Mouse (Mus musculus) hindbrain, embryonic 15.5 days (tissue): ENCODE results near the gene Evx2. TPM values are rescaled to one million over a fixed set of nuclear protein-coding genes. Genes with fewer than 3 reads are reported as not detected.

Experiments
- ATAC-seq: fragments of 200-750 bp; cut with Nextera tagmentation; 2 replicates; pipeline ENCODE4 v1.8.0; 2017; ENCODE audit warnings: low read depth, moderate number of reproducible peaks, moderate TSS enrichment; ENCODE audit not compliant: low FRiP score
- H3K27ac ChIP-seq: fragments of 300-500 bp; sonication (generic); replicated peaks from 2 replicates; pipeline ENCODE4 v1.5.1; 2015; ENCODE audit warnings: mild to moderate bottlenecking, inconsistent platforms
- H3K27me3 ChIP-seq: fragments of 300-500 bp; sonication (generic); 2 replicates; pipeline ENCODE4 v1.6.1; 2015; ENCODE audit warnings: control low read depth, inconsistent platforms
- H3K36me3 ChIP-seq: fragments of 300-500 bp; sonication (generic); 2 replicates; pipeline ENCODE4 v1.6.1; 2015; ENCODE audit warnings: control low read depth, inconsistent platforms
- H3K4me1 ChIP-seq: fragments of 300-500 bp; sonication (generic); replicated peaks from 2 replicates; pipeline ENCODE4 v1.6.1; 2015; ENCODE audit warnings: control low read depth, inconsistent platforms
- H3K4me2 ChIP-seq: fragments of 300-500 bp; sonication (generic); 2 replicates; pipeline ENCODE4 v1.6.1; 2015; ENCODE audit warnings: moderate library complexity, mild to moderate bottlenecking, inconsistent platforms
- H3K4me3 ChIP-seq: fragments of 300-500 bp; sonication (generic); 2 replicates; pipeline ENCODE4 v1.5.1; 2015; ENCODE audit warnings: mild to moderate bottlenecking, inconsistent platforms
- H3K9ac ChIP-seq: fragments of 300-500 bp; sonication (generic); 2 replicates; pipeline ENCODE4 v1.6.1; 2015; ENCODE audit warnings: inconsistent platforms
- H3K9me3 ChIP-seq: fragments of 300-500 bp; sonication (generic); 2 replicates; pipeline ENCODE4 v1.6.1; 2016; ENCODE audit warnings: control low read depth, inconsistent platforms
- WGBS: fragments of 180-500 bp; shearing (Covaris S2); methylation state at CpG from one replicate; pipeline ENCODE4 v1.1.7; 2015; 5-methylcytosine and 5-hydroxymethylcytosine counted together
- polyA plus RNA-seq: library from polyadenylated mRNA; unstranded; fragments of >200 nt; fragmentation: Nextera tagmentation; extraction: Ambion mirVana; gene quantifications from 2 replicates; pipeline ENCODE4 v1.2.1, GENCODE M21; 2015

Gene Evx2
- polyA plus RNA-seq, 1 experiment from 2014 or later, result 0.87 TPM

DNA sequence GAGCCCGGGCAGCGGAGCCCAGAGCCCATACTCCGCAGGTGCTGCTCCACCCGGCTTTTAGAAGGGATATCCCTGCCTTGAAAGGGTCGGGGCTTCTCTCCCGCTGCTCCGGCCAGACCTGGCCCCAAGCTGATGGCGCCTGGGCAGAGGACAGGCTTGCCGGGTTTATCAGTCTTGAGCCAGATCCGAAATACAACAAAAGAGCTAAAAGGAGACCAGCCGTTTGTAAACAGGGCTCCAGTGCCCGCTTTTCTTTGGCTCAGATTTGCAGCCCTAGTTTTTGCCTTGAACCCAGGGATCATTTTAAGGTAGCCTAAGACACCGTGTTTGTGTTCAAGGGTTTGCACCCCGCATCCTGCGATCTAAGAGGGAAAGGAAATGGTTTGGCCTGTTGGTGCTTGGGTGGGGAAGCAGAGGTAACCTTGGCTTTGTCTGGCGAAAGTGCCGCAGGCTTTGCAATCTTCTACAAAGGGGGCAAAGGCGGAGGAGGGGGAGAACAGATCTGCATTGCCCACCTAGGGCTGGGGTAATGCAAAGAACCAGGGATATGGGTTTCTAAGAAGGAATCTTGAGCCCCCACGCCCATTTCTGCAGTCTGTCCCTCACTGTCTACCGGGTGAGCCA is 33.6 kb upstream of the Evx2 start:
- H3K9me3 ChIP-seq, result no peaks in the 10 kb centered on the region
- no peak overlapping the region for H3K27ac ChIP-seq
- 2% methylated on average over 20 of the region's 20 CpGs for WGBS
- no peak overlapping the region for H3K4me3 ChIP-seq
- H3K36me3 ChIP-seq, result no peaks in the 10 kb centered on the region
- no peak for ATAC-seq
- H3K9ac ChIP-seq, result no peak overlapping the region
- peaks cover 91% of the 10 kb centered on the region for H3K27me3 ChIP-seq
- no peak overlapping the region for H3K4me2 ChIP-seq
- peaks cover 6% of the 10 kb centered on the region for H3K4me1 ChIP-seq

- ATAC-seq, result no peak
- H3K27me3 ChIP-seq, result peaks cover 94% of the 10 kb centered on the region
- no peak overlapping the region for H3K4me3 ChIP-seq
- no peak overlapping the region for H3K9ac ChIP-seq
- no peak overlapping the region for H3K4me2 ChIP-seq
- H3K36me3 ChIP-seq, result no peaks in the 10 kb centered on the region
- no peak overlapping the region for H3K27ac ChIP-seq
- H3K9me3 ChIP-seq, result no peaks in the 10 kb centered on the region
- no peaks in the 10 kb centered on the region for H3K4me1 ChIP-seq
- WGBS, result 4% methylated on average over 35 of the region's 35 CpGs
Measured at GRCm38 (mm10) chr2:74691995-74692807, 32.8 kb upstream of the Evx2 start.

- Histone ChIP-seq H3K4me1 (no peaks in the 10 kb centered on the region), H3K27me3 (peaks cover 95% of the 10 kb centered on the region), H3K9me3 (no peaks in the 10 kb centered on the region), H3K4me2 (peak within 1 kb of the TSS; percentile 17; the same call in 1 of the 2 replicates), H3K9ac (no peak within 1 kb of the TSS), H3K36me3 (no peaks in the 10 kb centered on the region), H3K4me3 (no peak within 1 kb of the TSS), H3K27ac (no peak within 1 kb of the TSS)
- ATAC-seq, result no peak
- WGBS, result under 1% methylated on average over 56 of the region's 56 CpGs
Measured at GRCm38 (mm10) chr2:74691022-74691951, 31.9 kb upstream of the Evx2 start, which contains the start of gene Hoxd10. Gene Hoxd10, plus strand, starts transcription at chr2:74691924.

DNA sequence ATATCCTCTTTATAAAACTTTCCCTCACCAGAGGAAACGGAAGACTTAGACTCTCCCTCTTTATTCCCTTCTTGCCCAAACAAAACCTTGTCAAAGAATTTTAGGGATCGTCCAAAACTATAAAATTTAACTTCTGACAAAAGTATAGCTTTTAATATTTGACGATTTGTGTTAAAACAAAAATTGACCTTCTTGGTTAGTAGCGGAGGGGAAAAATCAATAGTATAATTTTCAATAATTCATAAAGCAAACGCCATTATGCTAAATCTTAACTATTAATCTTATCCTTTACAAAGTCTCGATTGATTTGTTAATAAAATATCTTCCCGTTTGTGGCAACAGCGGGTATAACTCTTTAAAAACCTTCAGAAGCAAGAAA is 31.0 kb upstream of the Evx2 start:
- Histone ChIP-seq H3K4me1 (no peaks in the 10 kb centered on the region), H3K4me3 (no peak overlapping the region), H3K9me3 (no peaks in the 10 kb centered on the region), H3K9ac (no peak overlapping the region), H3K4me2 (no peak overlapping the region), H3K27me3 (peaks cover 93% of the 10 kb centered on the region), H3K36me3 (no peaks in the 10 kb centered on the region), H3K27ac (no peak overlapping the region)
- no peak for ATAC-seq
- WGBS, result 7% methylated on average over 8 of the region's 8 CpGs

GRCm38 (mm10) chr2:74689574-74690337 is 30.4 kb upstream of the Evx2 start:
- Histone ChIP-seq H3K27me3 (peaks cover 93% of the 10 kb centered on the region), H3K4me2 (no peak overlapping the region), H3K4me1 (no peaks in the 10 kb centered on the region), H3K9ac (no peak overlapping the region), H3K27ac (no peak overlapping the region), H3K36me3 (no peaks in the 10 kb centered on the region), H3K9me3 (no peaks in the 10 kb centered on the region), H3K4me3 (no peak overlapping the region)
- WGBS, result under 1% methylated on average over 24 of the region's 24 CpGs
- ATAC-seq, result no peak

DNA sequence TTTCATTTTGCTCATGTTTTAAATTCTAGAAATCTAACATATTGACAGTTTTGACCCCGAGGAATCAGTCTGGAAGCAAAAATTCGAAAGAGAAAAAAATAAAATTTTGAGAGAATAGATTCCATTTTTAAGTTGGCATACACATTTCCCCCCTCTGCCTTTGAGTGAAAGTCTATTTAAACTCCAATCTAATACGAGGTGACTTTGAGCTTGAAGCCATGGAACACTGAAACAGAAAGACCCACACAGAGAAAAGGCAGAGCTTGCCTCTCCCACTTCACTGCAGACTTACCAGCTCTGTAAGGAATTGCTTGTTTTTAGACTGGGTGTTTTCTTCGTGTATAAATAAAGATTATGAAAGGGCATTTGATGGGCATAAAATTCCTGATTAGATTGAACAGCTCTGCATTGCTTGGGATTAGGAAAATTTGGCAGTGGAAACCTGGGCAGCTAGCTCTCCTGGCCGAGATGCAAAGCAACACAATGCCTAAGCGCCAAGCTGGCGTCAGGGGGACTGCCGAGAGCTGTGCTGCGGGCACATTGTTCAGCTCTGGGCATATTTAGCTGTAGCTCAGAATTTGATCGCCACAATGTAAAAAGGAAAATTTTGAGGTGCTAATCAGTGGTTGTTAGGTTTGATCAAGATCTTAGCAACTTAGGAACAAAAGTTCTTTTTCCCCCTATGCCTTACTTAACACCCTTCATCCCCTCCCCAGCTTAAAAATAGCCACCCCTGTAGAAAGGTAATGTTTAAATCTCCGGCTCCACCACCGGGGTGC is 29.6 kb upstream of the Evx2 start:
- Histone ChIP-seq H3K4me3 (no peak overlapping the region), H3K9me3 (no peaks in the 10 kb centered on the region), H3K4me2 (no peak overlapping the region), H3K4me1 (no peaks in the 10 kb centered on the region), H3K27me3 (peaks cover 93% of the 10 kb centered on the region), H3K36me3 (no peaks in the 10 kb centered on the region), H3K9ac (no peak overlapping the region), H3K27ac (no peak overlapping the region)
- ATAC-seq, result no peak
- WGBS, result 4% methylated on average over 12 of the region's 12 CpGs

DNA sequence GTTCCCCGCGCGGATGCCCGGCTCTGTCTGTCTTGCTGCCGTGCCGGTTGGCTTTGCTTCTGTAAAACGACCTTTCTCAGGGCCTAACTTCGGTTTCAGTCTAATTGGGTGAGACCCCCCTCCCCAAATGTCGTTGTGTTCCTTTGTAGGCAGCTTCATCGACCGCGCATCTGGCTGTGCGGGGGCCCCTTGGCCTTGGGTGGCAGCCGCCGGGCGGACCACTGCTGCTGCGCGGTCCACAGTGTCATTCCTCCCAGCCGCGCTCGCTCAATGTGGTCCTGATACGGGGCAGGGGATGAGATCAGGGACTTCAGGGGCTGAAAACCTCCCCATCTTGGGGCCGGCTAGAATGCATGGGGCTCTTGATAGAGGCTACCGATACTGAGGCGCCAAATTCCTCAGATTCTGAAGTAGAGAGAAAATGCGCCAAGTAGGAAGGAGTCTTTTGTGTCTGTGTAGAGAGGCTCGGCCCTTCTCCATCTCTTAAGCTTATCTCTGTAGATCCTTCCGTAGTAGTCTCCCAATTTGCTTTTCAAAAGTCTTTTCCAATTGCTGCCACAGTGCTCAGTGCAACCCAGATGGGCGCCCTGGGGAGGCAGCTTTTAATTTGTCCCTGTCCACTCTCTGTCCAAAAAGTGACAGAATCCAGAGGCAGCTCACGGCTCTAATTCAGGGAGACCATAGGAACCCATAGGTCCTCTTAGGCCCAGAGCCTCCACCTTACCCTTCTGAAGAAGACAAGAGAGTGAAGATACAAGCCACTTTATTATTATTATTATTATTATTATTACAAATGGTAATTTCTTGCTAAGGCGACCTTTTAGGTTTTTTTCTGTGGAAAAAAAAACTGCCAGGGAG is 28.6 kb upstream of the Evx2 start:
- H3K9ac ChIP-seq, result no peak overlapping the region
- no peaks in the 10 kb centered on the region for H3K4me1 ChIP-seq
- no peak for ATAC-seq
- no peak overlapping the region for H3K4me3 ChIP-seq
- WGBS, result 1% methylated on average over 31 of the region's 31 CpGs
- H3K4me2 ChIP-seq, result no peak overlapping the region
- peaks cover 93% of the 10 kb centered on the region for H3K27me3 ChIP-seq
- H3K27ac ChIP-seq, result no peak overlapping the region
- H3K9me3 ChIP-seq, result no peaks in the 10 kb centered on the region
- H3K36me3 ChIP-seq, result no peaks in the 10 kb centered on the region

DNA sequence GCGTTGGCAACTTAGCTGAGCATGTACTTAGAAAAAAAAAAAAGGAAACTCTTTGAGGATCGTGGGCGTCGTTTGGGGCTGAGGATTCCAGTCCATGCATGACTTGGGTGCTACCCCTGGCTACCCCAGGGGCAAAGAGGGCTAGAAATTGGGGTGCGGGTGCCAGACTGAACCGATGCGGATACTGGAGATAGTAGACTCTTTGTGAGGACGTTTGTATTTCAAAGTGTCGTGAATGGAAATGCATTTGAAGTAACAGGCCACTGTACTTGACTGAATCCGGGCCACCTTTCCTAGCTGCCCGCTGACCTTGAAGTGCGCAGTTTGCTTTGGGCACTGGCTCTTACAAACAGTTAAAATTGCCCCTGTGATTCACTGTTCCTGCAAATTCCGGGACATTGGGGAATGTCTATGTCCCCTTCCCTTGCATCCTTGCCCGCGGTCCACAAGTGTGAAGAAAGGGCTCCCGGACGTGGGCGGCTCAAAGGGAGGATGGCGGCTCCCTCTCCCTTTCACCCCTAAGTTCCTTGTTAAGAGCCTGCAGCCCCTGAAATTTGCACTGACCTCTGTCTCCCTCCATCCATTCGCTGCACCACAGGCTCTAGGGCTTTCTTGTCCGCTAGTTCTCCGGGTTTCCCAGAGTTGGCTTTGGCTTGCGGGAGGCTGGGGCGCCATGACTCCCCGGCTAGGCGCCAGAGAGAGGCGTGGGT is 27.8 kb upstream of the Evx2 start:
- H3K9ac ChIP-seq, result no peak overlapping the region
- H3K4me2 ChIP-seq, result no peak overlapping the region
- no peak overlapping the region for H3K27ac ChIP-seq
- H3K4me3 ChIP-seq, result no peak overlapping the region
- under 1% methylated on average over 27 of the region's 27 CpGs for WGBS
- no peaks in the 10 kb centered on the region for H3K36me3 ChIP-seq
- peaks cover 7% of the 10 kb centered on the region for H3K4me1 ChIP-seq
- H3K27me3 ChIP-seq, result peaks cover 92% of the 10 kb centered on the region
- ATAC-seq, result no peak
- H3K9me3 ChIP-seq, result no peaks in the 10 kb centered on the region

GRCm38 (mm10) chr2:74686301-74686987 is 27.1 kb upstream of the Evx2 start:
- no peak for ATAC-seq
- H3K27me3 ChIP-seq, result peaks cover 92% of the 10 kb centered on the region
- no peak overlapping the region for H3K4me3 ChIP-seq
- no peak overlapping the region for H3K27ac ChIP-seq
- peaks cover 12% of the 10 kb centered on the region for H3K4me1 ChIP-seq
- no peaks in the 10 kb centered on the region for H3K9me3 ChIP-seq
- WGBS, result 5% methylated on average over 17 of the region's 17 CpGs
- no peak overlapping the region for H3K4me2 ChIP-seq
- no peak overlapping the region for H3K9ac ChIP-seq
- no peaks in the 10 kb centered on the region for H3K36me3 ChIP-seq
